Mouse (Mus musculus): ENCODE measurements around the gene Pacsin1.

The Pacsin1 gene

GRCm38 (mm10) chr17:27725011-27725410, 69.7 kb downstream of the Pacsin1 start:
- in situ Hi-C loops (cut with MboI): no loop called here

- in situ Hi-C loops (cut with MboI): no loop called here
Observed at GRCm38 (mm10) chr17:27725412-27725811, 70.1 kb downstream of the Pacsin1 start.

GRCm38 (mm10) chr17:27726527-27726926, 71.2 kb downstream of the Pacsin1 start:
- in situ Hi-C loops (cut with MboI): no loop called here

GRCm38 (mm10) chr17:27728770-27729169, 73.5 kb downstream of the Pacsin1 start, which contains the start of gene Spdef:
Gene Spdef (minus strand): TSS chr17:27728955.
- in situ Hi-C loops (cut with MboI): no loop called here

GRCm38 (mm10) chr17:27732152-27732551, 76.8 kb downstream of the Pacsin1 start:
- in situ Hi-C loops (cut with MboI): no loop called here

GRCm38 (mm10) chr17:27732694-27733093, 77.4 kb downstream of the Pacsin1 start:
- in situ Hi-C loops (cut with MboI): no loop called here

GRCm38 (mm10) chr17:27734344-27735073, 79.2 kb downstream of the Pacsin1 start:
- in situ Hi-C loops (cut with MboI): no loop called here

GRCm38 (mm10) chr17:27740961-27741360, 85.7 kb downstream of the Pacsin1 start:
- in situ Hi-C loops (cut with MboI): no loop called here

- in situ Hi-C loops (cut with MboI): no loop called here
Observed at GRCm38 (mm10) chr17:27746446-27746845, 91.1 kb downstream of the Pacsin1 start.

- in situ Hi-C loops (cut with MboI): no loop called here
Observed at GRCm38 (mm10) chr17:27748123-27748522, 92.8 kb downstream of the Pacsin1 start.

GRCm38 (mm10) chr17:27750451-27750942, 95.2 kb downstream of the Pacsin1 start:
- in situ Hi-C loops (cut with MboI): no loop called here

GRCm38 (mm10) chr17:27751314-27752202, 96.2 kb downstream of the Pacsin1 start:
- in situ Hi-C loops (cut with MboI): no loop called here

- in situ Hi-C loops (cut with MboI): no loop called here
Observed at GRCm38 (mm10) chr17:27760169-27760568, 104.9 kb downstream of the Pacsin1 start.
